9 mouse cellular contexts compared by ENCODE assay signal in genomic region chr11:7199736-7200392, GRCm38 (mm10). TPM values are rescaled to one million over a fixed set of nuclear protein-coding genes. Genes with fewer than 3 reads are reported as not detected.
A peak's percentile ranks its signal among the peaks of the same experiment; 100 is the strongest.
DNase-seq lines count a peak whose midpoint lies in the region.
"Had no signal": no experiment of that assay in that cellular context is flagged by ENCODE, and none has a peak within 500 bp of the region (broad histone marks: within the 10 kb centered on the region; RNA-seq: fewer than 3 reads in every experiment).

No protein-coding gene starts in this region.

- peak; percentile 53 for DNase-seq in gastrocnemius, adult 18-20 months (ENCODE audit: low spot score)
- no peak for DNase-seq in gastrocnemius, postnatal 25 days
- peak; percentile 59 for DNase-seq in urinary bladder, postnatal 14 days (ENCODE audit: low spot score)
- no peak for DNase-seq in urinary bladder, adult 2 months (ENCODE audit: low spot score)
- peak; percentile 73 for DNase-seq in embryo, embryonic 11 days
- peak; percentile 65 for DNase-seq in induced T-regulatory cell, adult 2 months (ENCODE audit: low read depth)
- DNase-seq in lung, postnatal 25 days (ENCODE audit: low spot score): peak; percentile 60
- peak; percentile 65 for DNase-seq in thymus, postnatal 4 days

RNA-seq across cellular contexts. Expression of gene Igfbp1, which starts 2.3 kb away (rescaled TPM):
- total RNA-seq in gastrocnemius, adult 18-20 months (2021): not detected
- total RNA-seq in gastrocnemius, postnatal 25 days (2021): not detected
- not detected in 2 replicates for polyA plus RNA-seq in urinary bladder, adult 2 months (2012; rRNA removed)
- polyA plus RNA-seq: heart, embryonic 14.5 days had no signal

RNA-seq across cellular contexts. Expression of gene Gm11985, which starts 11.5 kb away (rescaled TPM):
- not detected for total RNA-seq in gastrocnemius, adult 18-20 months (2021)
- not detected for total RNA-seq in gastrocnemius, postnatal 25 days (2021)
- not detected in 2 replicates for polyA plus RNA-seq in urinary bladder, adult 2 months (2012; rRNA removed)
- polyA plus RNA-seq: heart, embryonic 14.5 days had no signal

RNA-seq across cellular contexts. Expression of gene Igfbp3, which starts 13.9 kb away (rescaled TPM):
- total RNA-seq in gastrocnemius, adult 18-20 months (2021): 10 to 100 TPM; 12.0 to 13.4 TPM
- total RNA-seq in gastrocnemius, postnatal 25 days (2021): 10 to 100 TPM; 21.2 to 23.2 TPM
- polyA plus RNA-seq in urinary bladder, adult 2 months (2012; rRNA removed): 58.3 and 74.0 TPM in 2 replicates

Comparison
In these comparisons a context has a peak if more than half of its experiments do, and no peak if none do; other contexts are left out.
1. DNase-seq: peak in gastrocnemius, adult 18-20 months (single experiment), urinary bladder, postnatal 14 days (single experiment), embryo, embryonic 11 days (single experiment), induced T-regulatory cell, adult 2 months (single experiment), lung, postnatal 25 days (single experiment) and thymus, postnatal 4 days (single experiment); none in gastrocnemius, postnatal 25 days (single experiment) and urinary bladder, adult 2 months (single experiment).